Mouse (Mus musculus) layer of hippocampus, adult 11-12 months (tissue): ENCODE measurements at regions not wholly inside any gene's neighbourhood (a gene's known extent, or its start where the extent isn't known, plus 50 kb on each side); places are given as distances from the start of the nearest gene placed in this dataset.
"Not testable (repeated sequence)": the region's sequence is repeated elsewhere in the genome, so short reads cannot be mapped to it uniquely, and the experiment has no call there.

ENCODE experiments used
- DNase-seq: peaks from one replicate; pipeline ENCODE4 v3.0.0; 2022; ENCODE audit warnings: low spot score

- no peak for DNase-seq
Observed at GRCm38 (mm10) chr13:99128979-99129378, 55.6 kb upstream of the Zfp366 start.

- DNase-seq = no peak
Observed at GRCm38 (mm10) chr13:99128284-99128691, 56.3 kb upstream of the Zfp366 start.

GRCm38 (mm10) chr13:99127716-99128115 is 56.9 kb upstream of the Zfp366 start:
- no peak for DNase-seq

GRCm38 (mm10) chr13:99126971-99127370 is 57.7 kb upstream of the Zfp366 start:
- DNase-seq = not testable (repeated sequence)

GRCm38 (mm10) chr13:99126538-99126937 is 58.1 kb upstream of the Zfp366 start:
- no peak for DNase-seq

DNA sequence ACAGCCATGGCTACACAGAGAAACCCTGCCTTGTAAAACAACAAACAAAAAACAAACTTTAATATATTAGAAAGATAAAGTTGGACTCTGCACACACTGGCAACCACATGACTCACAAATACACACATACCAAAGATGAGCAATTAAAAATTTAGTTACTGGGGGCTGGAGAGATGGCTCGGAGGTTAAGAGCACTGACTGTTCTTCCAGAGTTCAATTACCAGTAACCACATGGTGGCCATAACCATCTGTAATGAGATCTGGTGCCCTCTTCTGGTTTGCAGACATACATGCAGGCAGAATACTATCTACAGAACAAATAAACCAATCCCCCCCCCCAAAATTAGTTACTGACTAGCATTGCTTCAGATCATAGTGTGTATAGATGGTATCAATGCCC is 58.7 kb upstream of the Zfp366 start:
- DNase-seq = no peak

- DNase-seq = no peak
Observed at GRCm38 (mm10) chr13:99124894-99125570, 59.6 kb upstream of the Zfp366 start.

DNA sequence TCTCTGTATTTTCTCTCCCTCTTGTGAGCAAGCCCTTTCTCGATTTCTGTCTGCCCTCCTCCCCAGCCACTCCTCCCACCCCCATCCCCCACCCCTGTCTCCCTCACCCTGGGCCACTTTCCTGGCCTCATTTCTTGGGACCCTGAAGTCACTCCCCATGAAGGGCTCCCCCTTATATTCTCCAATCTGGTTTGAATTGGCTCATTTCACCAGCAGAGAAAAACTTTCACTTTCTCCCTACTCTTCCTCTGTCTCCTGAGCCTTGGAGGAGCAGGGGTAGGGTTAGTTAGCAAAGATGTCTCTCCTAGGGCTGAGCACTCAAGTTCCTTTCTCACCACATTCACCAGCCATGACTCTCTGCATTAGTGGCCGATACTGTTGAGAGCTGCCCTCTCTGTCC is 60.5 kb upstream of the Zfp366 start:
- no peak for DNase-seq

- no peak for DNase-seq
Observed at GRCm38 (mm10) chr13:99123476-99124140, 61.0 kb upstream of the Zfp366 start.

GRCm38 (mm10) chr13:99122539-99122938 is 62.1 kb upstream of the Zfp366 start:
- DNase-seq = not testable (repeated sequence)

- DNase-seq = no peak
Observed at GRCm38 (mm10) chr13:99121096-99121495, 63.5 kb upstream of the Zfp366 start.

DNA sequence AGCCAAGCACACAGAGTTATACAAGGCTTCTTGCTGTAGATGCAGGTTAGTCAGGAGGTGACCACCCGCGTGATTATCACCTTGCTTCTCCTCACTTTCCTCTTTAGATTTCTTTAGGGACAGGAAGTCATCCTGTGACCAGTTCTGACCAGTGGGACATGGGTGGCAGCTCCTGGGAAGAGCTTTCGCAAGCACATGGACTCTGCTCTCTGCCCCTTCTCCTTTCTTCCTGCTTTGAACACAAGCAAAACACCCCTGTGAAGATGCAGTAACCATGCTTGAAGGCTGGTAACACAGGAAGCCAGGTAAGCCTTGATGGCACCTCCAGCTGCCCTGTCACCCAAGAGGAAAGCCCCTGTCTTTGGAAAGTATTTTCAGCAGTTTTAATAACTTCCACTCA is 64.7 kb upstream of the Zfp366 start:
- DNase-seq = no peak

- DNase-seq = no peak
Observed at GRCm38 (mm10) chr13:99118901-99119300, 65.7 kb upstream of the Zfp366 start.

DNA sequence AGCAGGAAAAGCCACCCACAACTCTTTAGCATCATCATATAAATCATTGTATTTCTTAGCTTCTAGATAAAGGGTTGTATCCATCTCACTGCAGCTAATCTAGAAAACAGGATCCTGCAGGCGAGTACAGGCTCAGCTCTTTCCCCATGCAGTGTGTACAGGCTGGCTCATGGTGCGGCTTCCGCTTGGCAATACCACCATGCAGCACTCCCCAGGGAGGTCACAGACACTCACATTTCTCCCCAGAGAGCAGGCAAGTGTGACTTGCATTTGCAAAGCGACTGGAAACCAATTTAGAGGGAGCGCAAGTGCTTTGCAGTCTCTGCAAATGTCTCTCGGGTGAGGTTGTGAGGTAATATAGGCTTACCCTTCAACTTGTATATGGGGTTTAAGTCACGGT is 69.1 kb upstream of the Zfp366 start:
- no peak for DNase-seq

- DNase-seq = no peak
Observed at GRCm38 (mm10) chr13:99114565-99114964, 70.1 kb upstream of the Zfp366 start.

DNA sequence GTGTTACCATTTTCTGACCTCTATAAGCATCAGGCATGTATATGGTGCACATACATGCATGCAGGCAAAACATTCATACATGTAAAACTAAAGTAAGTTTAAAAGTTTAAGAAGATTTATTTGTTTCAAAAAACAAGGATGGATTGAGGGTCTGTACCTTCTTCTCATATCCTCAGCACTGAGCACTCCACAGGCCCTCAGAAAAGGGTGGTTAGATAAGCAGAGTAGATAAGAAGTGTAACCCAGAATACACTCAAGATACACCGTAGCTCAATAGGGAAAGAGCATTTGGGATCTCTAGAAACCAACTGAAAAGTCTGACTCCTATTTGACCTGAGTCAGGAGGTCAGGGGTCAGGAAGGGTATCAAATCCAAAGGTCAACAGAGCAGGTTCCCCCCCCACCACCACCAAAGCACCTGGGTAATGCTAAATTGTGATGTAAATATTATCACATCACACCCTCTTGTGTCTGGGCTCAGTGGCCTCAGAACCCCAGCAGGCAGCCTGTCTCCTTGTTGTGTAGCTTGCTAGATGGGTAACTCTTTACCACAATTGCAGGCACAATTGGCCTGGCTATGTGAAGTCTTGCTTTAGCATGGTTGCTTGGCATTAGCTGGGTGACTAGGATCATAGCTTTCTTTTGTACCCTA is 72.8 kb upstream of the Zfp366 start:
- DNase-seq = no peak

GRCm38 (mm10) chr13:99107983-99108382 is 76.6 kb upstream of the Zfp366 start:
- DNase-seq = no peak

DNA sequence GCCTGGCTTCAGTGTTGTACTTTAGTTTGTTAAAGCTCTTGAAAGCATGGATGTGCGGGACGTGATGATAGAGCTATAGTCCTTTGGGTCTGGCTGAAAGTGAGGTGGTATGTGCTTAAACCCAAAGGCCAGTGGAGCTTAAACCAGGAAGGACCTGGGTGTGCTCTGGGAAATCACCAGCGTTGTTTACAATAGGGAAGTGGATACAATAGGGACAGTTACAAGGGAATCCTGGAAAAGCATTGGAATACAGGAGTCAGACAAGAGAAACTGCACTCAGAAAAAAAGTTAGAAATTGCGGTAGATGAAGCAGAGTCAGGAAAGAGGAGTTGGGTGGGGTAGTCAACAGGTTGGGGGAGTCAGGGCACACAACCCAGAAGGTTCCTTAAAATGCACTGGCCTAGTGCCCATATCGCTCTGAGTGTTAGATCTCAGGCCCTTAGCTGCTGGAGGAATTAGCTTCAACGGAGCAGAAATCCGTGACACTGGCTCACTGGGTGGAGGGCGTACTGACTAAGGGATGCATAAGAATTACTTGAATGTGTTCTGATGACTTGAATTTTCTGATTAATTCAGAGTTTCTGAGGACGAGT is 82.4 kb upstream of the Zfp366 start:
- no peak for DNase-seq

GRCm38 (mm10) chr13:99100430-99101409 is 83.9 kb upstream of the Zfp366 start:
- DNase-seq = peak; percentile 70

DNA sequence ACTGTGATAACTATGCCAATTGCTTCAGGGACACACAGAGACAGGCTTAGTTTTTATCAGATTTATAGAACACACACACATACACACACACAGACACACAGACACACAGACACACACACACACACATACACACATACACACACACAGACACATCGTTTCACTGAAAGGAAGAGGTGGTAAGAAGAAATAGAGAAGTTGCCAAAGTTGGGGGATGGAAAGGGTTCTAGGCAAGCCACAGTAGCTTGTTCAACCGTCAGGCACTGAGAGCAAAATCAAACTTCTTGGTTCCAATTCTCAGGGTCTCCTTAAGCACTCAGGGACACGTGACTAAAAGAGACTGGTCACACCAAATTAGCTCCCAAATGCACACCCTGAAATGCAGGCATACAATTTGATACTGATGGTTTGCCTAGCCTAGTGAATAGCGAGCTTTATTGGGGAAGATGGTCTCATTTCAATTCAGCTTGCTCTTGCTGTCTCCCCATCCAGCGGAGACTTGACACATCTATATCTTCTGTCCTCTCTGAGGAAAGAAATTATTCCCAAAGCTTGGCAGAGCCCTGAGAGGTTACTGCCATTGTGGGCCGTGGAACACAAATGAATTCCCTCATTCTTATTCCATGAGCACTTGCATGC is 84.7 kb upstream of the Zfp366 start:
- no peak for DNase-seq

DNA sequence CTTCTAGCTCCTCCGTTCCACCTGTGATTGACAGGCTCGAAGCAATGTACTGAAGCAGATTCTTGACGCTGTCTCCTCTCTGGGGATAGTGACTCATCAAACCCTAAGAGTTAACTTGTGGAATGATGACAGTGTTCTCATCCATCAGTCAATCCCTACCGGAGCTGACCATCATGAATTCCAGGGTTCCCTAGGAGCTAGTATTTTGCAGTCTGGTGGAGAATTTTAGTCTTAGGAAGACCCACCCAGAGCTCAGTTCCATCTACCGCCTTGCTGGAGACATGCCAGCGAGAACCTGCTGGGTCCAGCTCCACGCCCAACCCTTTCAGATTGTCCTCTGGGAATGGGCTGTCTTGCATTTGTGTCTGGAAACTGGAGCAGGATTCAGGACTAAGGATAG is 85.4 kb upstream of the Zfp366 start:
- DNase-seq = no peak
